Mouse (Mus musculus) cerebellum, adult 18-20 months (tissue): ENCODE results near the gene Rev1.
A peak's percentile ranks its signal among the peaks of the same experiment; 100 is the strongest.

Source experiments
- DNase-seq, 2 experiments: peaks; one replicate each; pipeline ENCODE4 v3.0.0; 2021

The Rev1 gene

DNA sequence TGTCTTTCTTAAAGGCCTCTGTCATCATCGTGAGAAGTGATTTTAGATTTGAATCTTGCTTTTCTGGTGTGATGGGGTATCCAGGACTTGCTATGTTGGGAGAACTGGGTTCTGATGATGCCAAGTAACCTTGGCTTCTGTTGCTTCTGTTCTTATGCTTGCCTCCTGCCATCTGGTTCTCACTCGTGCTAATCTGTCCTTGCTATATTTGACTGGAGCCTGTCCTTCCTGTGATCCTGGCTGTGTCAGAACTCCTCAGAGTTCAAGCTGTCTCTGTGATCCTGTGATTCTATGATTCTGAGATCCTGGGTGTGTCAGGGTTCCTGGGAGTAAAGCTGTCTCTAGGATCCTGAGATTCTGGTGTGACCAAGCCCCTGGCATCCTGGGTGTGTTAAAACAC is 67.4 kb downstream of the Rev1 start:
- peak; percentile 30 to 49 for DNase-seq

DNA sequence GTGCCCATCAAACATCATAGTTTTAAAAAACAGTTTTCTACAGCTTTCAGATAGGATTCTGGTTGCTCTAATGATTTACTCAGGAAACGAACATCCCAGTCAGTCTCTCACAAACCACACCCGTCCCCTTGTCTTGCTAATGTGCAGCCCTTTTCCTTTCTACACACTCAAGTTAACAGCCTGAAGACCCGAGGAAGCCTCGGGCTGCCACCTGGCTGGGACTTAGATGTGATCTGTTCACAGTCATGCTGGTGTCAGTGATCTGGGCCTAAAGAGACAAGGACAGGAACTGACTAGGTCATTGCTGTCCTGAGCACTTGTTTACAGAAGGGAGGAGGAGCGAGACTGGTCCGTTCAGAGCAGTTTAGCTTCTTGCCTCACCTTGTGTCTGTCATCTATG is 71.2 kb downstream of the Rev1 start:
- no peak for DNase-seq

DNA sequence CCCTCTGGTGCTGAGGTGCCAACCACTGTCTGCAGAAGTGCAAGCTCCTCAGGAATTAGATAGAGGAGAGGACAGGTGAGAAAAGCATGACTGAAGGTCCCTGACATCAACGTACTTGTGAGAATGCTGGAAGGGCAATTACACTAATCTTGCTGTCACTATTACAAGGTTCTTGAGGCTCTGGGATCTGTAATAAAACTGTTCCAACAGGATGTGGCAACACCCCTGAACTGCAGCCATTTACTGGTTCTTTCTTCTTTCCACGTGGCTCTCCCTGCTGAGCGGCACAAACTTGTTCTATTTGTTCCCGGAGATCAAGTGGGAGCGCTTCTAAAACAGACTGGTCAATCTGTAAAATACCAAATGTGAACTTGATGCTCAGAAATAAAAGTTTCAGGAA is 74.4 kb downstream of the Rev1 start:
- DNase-seq, result no peak

DNA sequence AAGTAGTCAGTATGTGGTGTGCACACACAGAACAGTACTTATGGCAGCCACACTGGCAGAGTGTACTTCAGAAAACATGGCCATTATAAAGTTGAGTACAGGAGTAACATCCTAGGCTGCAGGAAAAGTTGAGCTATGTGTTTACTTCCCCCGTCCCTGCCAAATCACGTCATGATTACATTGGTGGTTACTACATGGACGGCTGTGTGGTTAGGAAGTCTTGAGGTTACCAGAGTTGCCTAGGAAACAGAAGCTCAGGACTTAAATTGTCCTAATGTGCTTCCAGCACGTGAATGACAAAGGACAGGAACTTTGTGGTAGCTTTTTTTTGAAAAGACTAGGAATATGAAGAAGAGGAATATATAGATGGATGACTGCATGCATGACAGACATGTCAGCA is 80.0 kb downstream of the Rev1 start:
- DNase-seq, result no peak

DNA sequence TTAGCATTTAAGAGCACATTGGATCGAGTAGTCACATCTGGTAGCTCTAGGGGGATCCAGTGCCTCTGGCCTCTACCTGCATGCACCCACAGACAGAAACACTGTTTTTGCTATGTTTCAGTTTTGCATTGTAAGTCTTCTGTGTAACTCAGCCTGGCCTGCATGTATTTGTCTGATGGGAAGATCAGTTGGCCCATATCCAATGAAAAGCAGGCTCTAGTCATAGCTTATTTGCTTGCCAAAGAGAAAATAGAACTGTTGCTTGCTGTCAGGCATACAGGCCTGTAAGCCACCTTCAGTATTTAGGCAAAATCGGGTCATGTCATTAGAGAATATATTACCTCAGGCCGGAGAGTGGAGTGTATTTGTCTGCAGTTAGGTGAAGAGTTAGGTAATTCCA is 81.5 kb downstream of the Rev1 start:
- DNase-seq, result peak; percentile 13 to 21

DNA sequence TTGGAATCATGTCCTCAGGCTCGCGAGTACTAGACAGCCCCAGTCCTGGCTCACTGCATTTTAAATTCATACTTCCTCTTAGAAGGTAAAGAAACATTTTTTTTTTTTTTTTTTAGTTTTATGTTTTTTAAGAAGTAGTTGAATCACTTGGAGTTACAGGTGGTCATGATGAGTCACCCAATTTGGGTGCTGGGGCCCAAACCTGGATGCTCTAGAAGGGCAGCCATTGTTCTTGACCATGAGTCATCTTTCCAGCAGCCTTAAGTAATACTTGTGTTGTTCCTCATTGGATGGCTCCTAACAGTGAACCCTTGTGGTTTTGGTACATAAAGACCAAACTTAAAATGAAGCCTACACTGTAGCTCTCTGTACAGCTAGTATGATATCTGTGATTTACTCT is 90.7 kb downstream of the Rev1 start:
- no peak for DNase-seq

DNA sequence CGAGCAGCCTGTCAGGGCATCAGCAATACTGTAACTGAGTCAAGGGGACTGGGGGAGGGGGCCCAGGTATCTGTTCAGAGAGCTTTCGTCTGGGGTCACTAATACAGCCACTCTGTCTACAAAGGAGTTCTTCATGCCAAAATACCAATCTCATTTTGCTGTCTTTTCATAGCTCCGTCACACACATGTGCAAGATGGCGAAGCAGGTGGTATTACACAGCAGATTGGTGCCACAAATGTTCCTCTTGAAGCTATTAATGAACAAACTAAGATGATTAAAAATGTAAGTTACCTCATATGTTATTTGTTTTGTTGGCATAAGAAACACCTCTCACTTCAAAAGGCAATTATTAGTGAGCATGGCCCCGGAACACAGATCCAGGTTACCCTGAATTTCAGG is 92.2 kb downstream of the Rev1 start:
- no peak for DNase-seq

DNA sequence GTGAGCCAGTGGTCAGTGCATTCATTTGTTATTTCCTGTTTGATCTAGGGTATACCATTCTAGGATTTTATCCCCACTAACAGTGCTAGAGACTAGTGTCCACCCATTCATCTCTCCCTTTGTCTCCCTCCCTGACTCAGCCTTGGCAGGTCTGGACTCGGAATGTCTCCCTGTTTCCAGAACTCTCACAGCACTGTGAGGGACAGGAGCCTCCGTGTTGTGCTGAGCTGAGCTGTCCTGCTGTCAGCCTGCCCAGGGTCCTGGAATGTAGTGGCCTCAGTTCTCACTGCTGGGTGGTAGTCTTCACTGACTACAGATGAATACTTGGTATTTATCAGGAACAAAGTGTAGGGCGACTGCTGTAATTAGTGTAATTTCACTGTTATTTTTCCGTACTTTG is 94.1 kb downstream of the Rev1 start:
- no peak for DNase-seq

DNA sequence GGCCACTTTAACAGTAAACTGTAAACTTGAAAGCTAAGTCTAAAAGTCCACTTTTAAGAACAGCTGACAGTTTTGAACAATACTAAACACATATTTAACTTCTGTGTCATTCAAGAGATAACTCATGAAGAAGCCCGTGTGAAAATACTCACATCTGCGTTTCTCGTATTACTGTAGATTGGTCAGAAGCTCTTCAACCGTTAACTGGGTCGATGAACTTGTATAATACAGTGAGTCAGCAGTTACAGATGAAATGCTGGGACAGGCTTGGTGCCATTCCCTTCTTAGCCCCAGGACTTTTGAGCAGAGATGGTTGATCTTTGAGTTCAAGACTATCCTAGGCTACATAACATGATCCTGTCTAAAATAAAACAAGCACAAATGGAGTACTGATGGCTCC is 98.2 kb downstream of the Rev1 start:
- DNase-seq, result no peak

DNA sequence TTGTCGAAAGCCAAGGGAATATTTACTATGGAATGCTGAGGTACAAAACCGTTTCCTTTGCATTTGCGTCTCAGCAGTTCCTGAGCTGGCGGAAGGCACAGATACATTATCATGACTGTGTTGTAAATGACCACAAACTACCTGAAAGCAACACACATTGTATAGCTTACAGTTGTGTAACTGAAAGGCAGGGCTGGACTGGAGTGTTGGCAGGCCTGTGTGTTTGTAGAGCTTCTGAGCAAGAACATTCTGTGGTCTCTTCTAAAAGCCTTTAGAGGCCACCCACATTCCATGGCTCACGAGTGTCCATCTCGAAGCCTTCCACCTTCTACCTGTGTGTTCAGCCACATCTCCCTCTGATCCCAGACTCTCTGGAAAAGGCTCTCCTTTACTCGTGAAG is 102.3 kb downstream of the Rev1 start:
- DNase-seq, result no peak

DNA sequence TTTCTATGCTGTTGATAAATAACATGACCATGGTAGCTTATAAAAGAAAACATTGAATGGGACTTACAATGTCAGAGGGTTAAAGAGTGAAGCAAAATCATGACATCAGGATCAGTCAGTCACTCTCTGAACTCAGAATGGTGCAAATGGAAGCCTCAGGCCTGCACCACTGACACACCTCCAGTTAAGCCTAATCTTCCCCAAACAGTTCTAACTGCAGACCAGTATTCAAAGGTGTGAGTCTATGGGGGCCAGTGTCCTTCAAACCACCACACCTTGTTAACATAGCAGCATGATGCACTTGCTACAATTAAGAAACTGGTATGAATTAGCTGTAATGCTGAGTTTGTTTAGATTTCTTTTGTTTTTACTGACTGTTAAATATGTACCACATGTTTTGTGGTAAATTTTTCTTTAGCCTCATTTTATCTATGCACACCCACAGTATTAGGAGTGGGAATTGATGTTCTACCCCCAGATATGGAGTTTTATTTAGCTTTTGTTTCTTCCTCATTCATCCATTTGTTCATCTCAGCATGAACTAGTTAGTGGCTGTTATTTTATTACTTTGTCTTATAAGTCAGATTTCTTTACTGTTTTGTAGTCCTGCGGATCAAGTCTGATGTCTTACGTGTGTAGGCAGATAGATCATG is 114.9 kb downstream of the Rev1 start:
- no peak for DNase-seq

DNA sequence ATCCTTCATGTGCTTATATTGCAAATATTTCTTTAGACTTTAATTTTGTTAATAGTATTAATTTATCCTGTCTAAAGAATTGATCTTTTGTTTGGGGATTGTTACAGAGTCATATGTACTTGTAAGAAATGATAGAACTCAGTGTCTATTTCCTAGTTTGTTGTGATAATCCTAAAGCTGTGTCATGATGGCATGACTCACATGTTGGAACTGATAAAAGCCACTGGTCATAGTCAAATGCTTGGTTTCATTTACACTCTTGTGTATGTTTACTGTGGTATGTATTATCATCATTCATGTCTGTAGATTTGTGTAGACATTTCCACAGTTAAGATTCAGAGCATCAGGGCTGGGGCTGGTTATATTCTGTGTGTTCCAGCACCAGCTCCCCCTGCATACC is 117.1 kb downstream of the Rev1 start:
- DNase-seq, result no peak

DNA sequence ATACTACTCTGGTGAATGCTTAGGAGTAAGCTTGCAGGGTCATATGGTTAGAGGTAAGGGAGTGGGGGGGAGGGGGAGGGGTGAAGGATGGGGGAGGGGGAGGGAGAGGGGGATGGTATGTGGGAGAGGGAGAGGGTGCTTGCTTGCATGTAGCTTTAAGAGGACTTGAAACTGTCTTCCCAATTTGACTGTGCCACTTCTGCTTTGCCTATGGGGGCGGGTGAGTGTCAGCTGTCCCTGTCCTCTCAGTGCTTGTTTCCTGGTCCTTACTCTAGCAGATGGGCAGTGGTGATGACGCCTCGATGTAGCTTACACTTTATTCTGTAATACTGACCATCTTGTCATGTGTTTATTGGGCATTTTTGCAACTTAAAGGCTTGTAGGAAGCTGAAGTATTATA is 117.5 kb downstream of the Rev1 start:
- no peak for DNase-seq

DNA sequence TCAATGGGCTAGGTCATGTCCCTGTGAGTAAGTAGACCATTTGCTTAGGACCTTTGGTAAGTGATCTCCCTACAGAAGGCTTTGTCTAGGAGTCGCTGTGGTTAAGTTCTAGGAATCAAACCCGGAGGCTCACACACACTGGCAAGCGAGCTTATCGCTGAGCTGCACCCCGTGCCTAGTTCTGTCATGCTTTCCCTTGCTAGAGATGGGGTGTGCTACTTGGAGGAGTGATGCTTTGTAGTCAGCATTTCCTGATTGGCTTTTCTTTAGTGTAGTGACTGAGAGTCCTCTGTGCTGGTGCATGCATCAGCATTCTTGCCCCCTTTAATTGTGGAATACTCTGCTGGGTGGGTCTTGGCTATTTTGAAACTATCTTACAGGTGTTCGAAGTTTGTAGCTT is 118.0 kb downstream of the Rev1 start:
- no peak for DNase-seq

DNA sequence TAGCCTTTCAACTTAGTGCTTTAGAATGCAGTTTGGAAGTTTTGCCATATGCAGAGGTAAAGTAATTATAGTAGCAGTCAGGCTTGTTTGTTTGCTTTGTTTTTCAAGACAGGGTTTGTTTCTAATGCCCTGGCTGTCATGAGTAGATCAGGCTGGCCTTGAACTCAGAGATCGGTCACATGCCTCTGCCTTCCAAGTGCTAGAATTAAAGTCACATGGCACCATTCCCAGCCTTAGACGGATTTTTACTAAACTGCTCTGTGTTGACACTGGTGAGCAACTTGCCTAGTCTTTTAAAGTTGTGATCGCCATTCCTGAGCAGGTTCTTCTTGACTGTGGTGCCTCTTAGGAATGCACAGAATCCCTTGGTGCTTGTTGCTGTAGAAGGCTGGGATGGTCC is 122.9 kb downstream of the Rev1 start:
- DNase-seq, result no peak

DNA sequence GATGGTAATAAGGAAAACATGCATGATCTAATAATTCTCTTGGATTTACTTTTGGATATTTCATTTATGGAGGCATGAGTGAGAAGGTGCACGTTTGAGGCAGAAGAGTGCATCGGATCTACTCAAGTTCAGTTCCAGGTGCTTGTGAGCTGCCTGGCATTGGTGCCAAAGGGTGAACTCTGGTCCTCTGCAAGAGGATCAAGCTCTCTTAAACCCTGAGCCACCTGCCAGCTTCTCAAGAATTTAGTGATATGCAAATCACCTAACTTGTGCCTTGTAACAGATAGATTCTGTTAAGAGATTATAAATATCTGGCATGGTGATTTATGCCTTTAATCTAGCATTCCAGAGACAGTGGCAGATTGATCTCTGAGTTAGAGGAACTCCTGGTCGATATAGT is 126.6 kb downstream of the Rev1 start:
- DNase-seq, result no peak
